In the genomic region with DNA sequence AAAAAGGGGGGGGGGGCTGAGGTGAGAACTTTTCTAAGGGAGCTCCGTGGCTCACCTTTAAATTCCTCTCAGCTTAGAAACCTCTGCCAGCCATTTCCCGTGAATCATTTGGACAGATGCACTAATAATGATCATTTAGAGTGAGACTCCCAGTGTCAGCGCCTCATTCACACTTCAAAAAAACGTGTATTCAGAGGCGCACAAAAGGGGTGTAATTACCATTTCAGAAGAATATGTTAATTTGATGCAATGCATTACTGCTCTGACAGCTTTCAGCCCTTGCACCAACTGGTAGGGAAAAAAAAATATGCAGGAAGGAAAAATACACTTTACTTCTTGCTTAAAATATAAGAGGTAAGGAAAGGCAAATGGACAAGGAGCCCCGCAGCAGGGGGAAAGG, we compare ENCODE assay signal across 26 mouse cellular contexts.
DNase-seq lines count a peak whose midpoint lies in the region; ATAC-seq lines count a peak whose summit lies in the region.
"Had no signal": no experiment of that assay in that cellular context is flagged by ENCODE, and none has a peak within 500 bp of the region (broad histone marks: within the 10 kb centered on the region; RNA-seq: fewer than 3 reads in every experiment).

No protein-coding gene starts in this region.

- H3K27ac ChIP-seq in hindbrain, embryonic 11.5 days (ENCODE audit: low read depth, low read length): no peak overlapping the region
- H3K27ac ChIP-seq in hindbrain, embryonic 14.5 days: no peak overlapping the region
- peak overlapping the region; percentile 38; the same call in 1 of the 2 replicates for H3K27ac ChIP-seq in neural tube, embryonic 13.5 days (replicated peaks)
- H3K27ac ChIP-seq in forebrain, embryonic 15.5 days (replicated peaks): peak overlapping the region; percentile 85
- peak overlapping the region; percentile 52; the same call in 1 of the 2 replicates for H3K27ac ChIP-seq in midbrain, embryonic 16.5 days (ENCODE audit: low read length)
- H3K27ac ChIP-seq: embryonic facial prominence, embryonic 13.5 days; heart, embryonic 10.5 days; heart, embryonic 15.5 days; hindbrain, embryonic 15.5 days; kidney, embryonic 15.5 days; liver, embryonic 15.5 days; neural tube, embryonic 12.5 days had no signal

- peak; percentile 14 for DNase-seq in hindbrain, embryonic 11.5 days (ENCODE audit: low spot score)
- no peak for DNase-seq in hindbrain, embryonic 14.5 days (ENCODE audit: low spot score)
- DNase-seq in neural tube, embryonic 10.5 days (ENCODE audit: extremely low spot score, low spot score): no peak
- no peak for DNase-seq in heart, postnatal 25 days (ENCODE audit: low spot score)
- DNase-seq: adrenal gland, postnatal 25 days; B cell, adult 2 months; cerebellum, adult 9-10 months; cerebellum, postnatal 36 days; gastrocnemius, postnatal 14 days; heart, postnatal 36 days; kidney, adult 18-20 months; kidney, postnatal 25 days; liver; lung, embryonic 14.5 days; lung, postnatal 14 days had no signal

- H3K4me2 ChIP-seq in hindbrain, embryonic 11.5 days (replicated peaks; ENCODE audit: low read depth, low read length): no peak overlapping the region
- H3K4me2 ChIP-seq in hindbrain, embryonic 14.5 days (replicated peaks): no peak overlapping the region
- no peak overlapping the region for H3K4me2 ChIP-seq in neural tube, embryonic 13.5 days
- no peak overlapping the region for H3K4me2 ChIP-seq in forebrain, embryonic 15.5 days (replicated peaks)
- H3K4me2 ChIP-seq in midbrain, embryonic 16.5 days (ENCODE audit: low read length): no peak overlapping the region
- H3K4me2 ChIP-seq: embryonic facial prominence, embryonic 13.5 days; heart, embryonic 15.5 days; hindbrain, embryonic 15.5 days; kidney, embryonic 15.5 days; liver, embryonic 15.5 days; lung, embryonic 14.5 days; neural tube, embryonic 12.5 days had no signal

- 27% methylated on average over 6 of the region's 6 CpGs for whole genome bisulfite sequencing in hindbrain, embryonic 11.5 days
- WGBS in hindbrain, embryonic 14.5 days: 15% methylated on average over 6 of the region's 6 CpGs
- 7% methylated on average over 6 of the region's 6 CpGs for WGBS in neural tube, embryonic 13.5 days
- WGBS in forebrain, embryonic 15.5 days: 7% methylated on average over 6 of the region's 6 CpGs
- 12% methylated on average over 6 of the region's 6 CpGs for WGBS in midbrain, embryonic 16.5 days

- no peak for ATAC-seq in hindbrain, embryonic 11.5 days (ENCODE audit: low FRiP score)
- no peak for ATAC-seq in hindbrain, embryonic 14.5 days (ENCODE audit: low FRiP score)
- no peak for ATAC-seq in neural tube, embryonic 13.5 days (ENCODE audit: low read depth)
- peak; percentile 83 for ATAC-seq in forebrain, embryonic 15.5 days (replicated peaks)
- no peak for ATAC-seq in midbrain, embryonic 16.5 days
- no peak for ATAC-seq in erythroid progenitor cell, adult 5-6 weeks (replicated peaks; ENCODE audit: low FRiP score, poor library complexity, severe bottlenecking)

- no peaks in the 10 kb centered on the region for H3K36me3 ChIP-seq in hindbrain, embryonic 11.5 days (ENCODE audit: control insufficient read depth, insufficient read depth, low read length)
- H3K36me3 ChIP-seq in hindbrain, embryonic 14.5 days (replicated peaks; ENCODE audit: control insufficient read depth, insufficient read depth): no peaks in the 10 kb centered on the region
- no peaks in the 10 kb centered on the region for H3K36me3 ChIP-seq in neural tube, embryonic 13.5 days
- H3K36me3 ChIP-seq in forebrain, embryonic 15.5 days: no peaks in the 10 kb centered on the region
- no peaks in the 10 kb centered on the region for H3K36me3 ChIP-seq in midbrain, embryonic 16.5 days (ENCODE audit: control insufficient read depth, insufficient read depth, low read length)
- H3K36me3 ChIP-seq: embryonic facial prominence, embryonic 13.5 days; heart, embryonic 10.5 days; heart, embryonic 15.5 days; hindbrain, embryonic 15.5 days; kidney, embryonic 15.5 days; liver, embryonic 15.5 days; neural tube, embryonic 12.5 days had no signal

- peaks cover 3% of the 10 kb centered on the region; the same call in 1 of the 2 replicates for H3K4me1 ChIP-seq in hindbrain, embryonic 11.5 days (replicated peaks; ENCODE audit: control insufficient read depth, insufficient read depth, low read length)
- H3K4me1 ChIP-seq in hindbrain, embryonic 14.5 days (replicated peaks; ENCODE audit: control insufficient read depth, insufficient read depth, low read length): 0 out of 2 replicates have a peak, but pooled peaks cover 10% of the 10 kb centered on the region
- peaks cover 25% of the 10 kb centered on the region for H3K4me1 ChIP-seq in neural tube, embryonic 13.5 days (replicated peaks)
- H3K4me1 ChIP-seq in forebrain, embryonic 15.5 days: peaks cover 46% of the 10 kb centered on the region
- peaks cover 7% of the 10 kb centered on the region; the same call in 1 of the 2 replicates for H3K4me1 ChIP-seq in midbrain, embryonic 16.5 days (ENCODE audit: control insufficient read depth, insufficient read depth, low read length)
- H3K4me1 ChIP-seq: embryonic facial prominence, embryonic 13.5 days; heart, embryonic 10.5 days; heart, embryonic 15.5 days; kidney, embryonic 15.5 days; liver, embryonic 15.5 days had no signal

- H3K9ac ChIP-seq in hindbrain, embryonic 11.5 days (ENCODE audit: low read depth, low read length): no peak overlapping the region
- no peak overlapping the region for H3K9ac ChIP-seq in hindbrain, embryonic 14.5 days
- H3K9ac ChIP-seq in neural tube, embryonic 13.5 days: no peak overlapping the region
- H3K9ac ChIP-seq in forebrain, embryonic 15.5 days (replicated peaks): no peak overlapping the region
- H3K9ac ChIP-seq in midbrain, embryonic 16.5 days (ENCODE audit: low read depth, low read length): no peak overlapping the region
- H3K9ac ChIP-seq: embryonic facial prominence, embryonic 13.5 days; heart, embryonic 15.5 days; hindbrain, embryonic 15.5 days; kidney, embryonic 15.5 days; liver, embryonic 15.5 days; lung, embryonic 14.5 days; neural tube, embryonic 12.5 days had no signal

- H3K9me3 ChIP-seq in hindbrain, embryonic 11.5 days (ENCODE audit: control insufficient read depth, low read length): no peaks in the 10 kb centered on the region
- no peaks in the 10 kb centered on the region for H3K9me3 ChIP-seq in hindbrain, embryonic 14.5 days (ENCODE audit: control insufficient read depth, low read length)
- H3K9me3 ChIP-seq in neural tube, embryonic 13.5 days: no peaks in the 10 kb centered on the region
- no peaks in the 10 kb centered on the region for H3K9me3 ChIP-seq in forebrain, embryonic 15.5 days
- H3K9me3 ChIP-seq in midbrain, embryonic 16.5 days (replicated peaks; ENCODE audit: control insufficient read depth, low read length, poor library complexity, severe bottlenecking): no peaks in the 10 kb centered on the region
- H3K9me3 ChIP-seq: embryonic facial prominence, embryonic 13.5 days; heart, embryonic 10.5 days; heart, embryonic 15.5 days; hindbrain, embryonic 15.5 days; kidney, embryonic 15.5 days; liver, embryonic 15.5 days; neural tube, embryonic 12.5 days had no signal

- intact Hi-C loops in heart, postnatal 25 days (cut with DNase I): no loop called here

- H3K27me3 ChIP-seq in hindbrain, embryonic 11.5 days (ENCODE audit: control insufficient read depth, insufficient read depth, low read length): no peaks in the 10 kb centered on the region
- H3K27me3 ChIP-seq in hindbrain, embryonic 14.5 days (ENCODE audit: control insufficient read depth, insufficient read depth, low read length): no peaks in the 10 kb centered on the region
- no peaks in the 10 kb centered on the region for H3K27me3 ChIP-seq in neural tube, embryonic 13.5 days
- H3K27me3 ChIP-seq in forebrain, embryonic 15.5 days: no peaks in the 10 kb centered on the region
- no peaks in the 10 kb centered on the region for H3K27me3 ChIP-seq in midbrain, embryonic 16.5 days (ENCODE audit: control insufficient read depth, insufficient read depth, low read depth, low read length)
- H3K27me3 ChIP-seq: embryonic facial prominence, embryonic 13.5 days; heart, embryonic 15.5 days; hindbrain, embryonic 15.5 days; kidney, embryonic 15.5 days; liver, embryonic 15.5 days; neural tube, embryonic 12.5 days had no signal

- H3K4me3 ChIP-seq in hindbrain, embryonic 11.5 days (ENCODE audit: low read depth, low read length): no peak overlapping the region
- no peak overlapping the region for H3K4me3 ChIP-seq in hindbrain, embryonic 14.5 days (replicated peaks; ENCODE audit: low read length)
- no peak overlapping the region for H3K4me3 ChIP-seq in neural tube, embryonic 13.5 days
- no peak overlapping the region for H3K4me3 ChIP-seq in forebrain, embryonic 15.5 days
- no peak overlapping the region for H3K4me3 ChIP-seq in midbrain, embryonic 16.5 days (ENCODE audit: low read depth, low read length)
- H3K4me3 ChIP-seq: embryonic facial prominence, embryonic 13.5 days; heart, embryonic 10.5 days; heart, embryonic 15.5 days; hindbrain, embryonic 15.5 days; kidney, embryonic 15.5 days; liver, embryonic 15.5 days; neural tube, embryonic 12.5 days had no signal

Comparison
In these comparisons a context has a peak if more than half of its experiments do, and no peak if none do; other contexts are left out.
1. H3K27ac ChIP-seq: peak in neural tube, embryonic 13.5 days (single experiment), forebrain, embryonic 15.5 days (single experiment) and midbrain, embryonic 16.5 days (single experiment); none in hindbrain, embryonic 11.5 days (single experiment) and hindbrain, embryonic 14.5 days (single experiment).